Mouse (Mus musculus): Measurements from ENCODE around the gene Atg3.

Gene Atg3

GRCm38 (mm10) chr16:45204859-45205670 is 46.5 kb downstream of the Atg3 start:
- in situ Hi-C loops (cut with MboI): no loop called here

GRCm38 (mm10) chr16:45222016-45222415 is 63.4 kb downstream of the Atg3 start:
- in situ Hi-C loops (cut with MboI): no loop called here

GRCm38 (mm10) chr16:45222771-45223170 is 64.2 kb downstream of the Atg3 start:
- in situ Hi-C loops (cut with MboI): no loop called here

DNA sequence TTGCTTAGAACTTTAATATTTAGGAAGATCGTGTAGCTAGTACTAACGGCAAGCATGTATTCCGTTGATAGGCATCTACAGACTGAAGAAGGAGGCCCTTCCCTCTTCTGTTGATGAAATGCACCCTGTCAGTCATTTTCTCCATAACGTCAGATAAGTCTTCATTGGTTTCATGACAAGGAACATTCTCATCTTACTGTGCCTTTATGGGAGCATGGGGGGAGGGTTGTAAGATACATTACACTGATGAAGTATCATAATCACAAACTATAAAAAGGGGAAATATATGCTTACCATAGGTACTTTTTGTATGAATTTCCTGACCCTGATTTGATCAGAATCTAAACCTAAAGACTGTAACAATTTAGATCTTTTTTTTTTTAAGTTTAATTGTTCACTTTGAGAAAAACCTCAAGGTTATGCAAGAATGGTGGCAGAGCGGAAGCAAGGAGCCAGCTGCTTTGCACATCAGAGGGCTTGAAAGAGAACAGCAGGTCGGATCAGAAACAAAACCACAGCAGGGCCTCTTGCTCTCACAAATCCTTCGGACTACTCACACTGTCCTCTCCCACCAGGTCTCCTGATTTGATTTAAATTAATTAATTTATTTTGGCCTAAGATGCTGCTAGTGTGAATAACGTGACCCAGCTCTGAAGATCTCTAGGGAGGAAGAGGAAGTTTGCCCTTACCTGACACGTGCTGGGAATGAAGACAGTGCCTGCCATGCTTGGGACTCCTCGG is 65.2 kb downstream of the Atg3 start, which contains the start of gene Btla:
TSS of gene Btla (plus strand) at position 668 of the 741 bp plus-strand sequence.
- in situ Hi-C loops (cut with MboI): no loop called here

GRCm38 (mm10) chr16:45224431-45225008 is 65.9 kb downstream of the Atg3 start:
- in situ Hi-C loops (cut with MboI): no loop called here

DNA sequence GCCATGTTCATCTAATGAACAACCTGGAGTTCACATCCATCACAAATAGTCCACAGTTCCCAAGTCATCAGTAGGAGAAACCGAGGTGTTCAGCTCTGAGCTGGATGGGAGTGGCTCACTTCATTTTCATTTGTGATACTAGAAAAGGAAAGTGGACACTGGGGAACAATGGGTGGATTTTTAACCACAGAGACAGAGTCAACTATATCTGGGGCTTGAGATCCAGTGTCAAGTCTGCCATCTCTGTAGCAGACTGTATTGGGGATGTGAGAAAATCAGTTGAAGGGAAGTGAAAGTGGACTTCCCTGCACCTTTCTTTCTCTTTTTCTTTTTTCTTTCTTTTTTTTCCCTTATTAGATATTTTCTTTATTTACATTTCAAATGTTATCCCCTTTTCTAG is 68.4 kb downstream of the Atg3 start:
- in situ Hi-C loops (cut with MboI): no loop called here

GRCm38 (mm10) chr16:45231296-45231695 is 72.7 kb downstream of the Atg3 start:
- in situ Hi-C loops (cut with MboI): no loop called here

DNA sequence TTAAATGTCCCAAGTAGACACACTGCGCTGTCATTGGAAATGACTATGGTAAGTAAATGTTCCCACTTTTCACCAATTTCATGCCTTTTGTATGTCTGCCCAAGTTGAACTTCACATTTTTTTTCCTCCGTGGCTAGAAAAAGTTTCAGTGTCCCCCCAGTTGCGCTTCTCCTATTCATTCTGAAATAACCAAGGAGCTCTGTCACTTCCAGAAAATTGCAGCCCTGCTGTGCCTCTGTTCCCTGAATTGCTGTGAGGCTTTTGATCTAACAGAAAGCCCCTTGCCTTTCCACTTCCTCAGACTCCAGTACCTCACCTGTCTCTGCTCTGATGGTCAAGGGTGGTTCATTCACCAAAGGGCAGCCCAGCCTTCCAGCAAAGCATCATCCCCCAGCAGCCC is 74.4 kb downstream of the Atg3 start:
- in situ Hi-C loops (cut with MboI): no loop called here

Data from mature B cell (primary cell).